Mouse (Mus musculus) urinary bladder, postnatal 36 days (tissue): Measurements from ENCODE around the gene Bcl2l1.

Experiments used
- DNase-seq, 2 experiments: peaks; one replicate each; pipeline ENCODE4 v3.0.0; 2022; ENCODE audit warnings: low spot score in 2 of 2, mixed read lengths in 1 of 2

Bcl2l1 gene

DNA sequence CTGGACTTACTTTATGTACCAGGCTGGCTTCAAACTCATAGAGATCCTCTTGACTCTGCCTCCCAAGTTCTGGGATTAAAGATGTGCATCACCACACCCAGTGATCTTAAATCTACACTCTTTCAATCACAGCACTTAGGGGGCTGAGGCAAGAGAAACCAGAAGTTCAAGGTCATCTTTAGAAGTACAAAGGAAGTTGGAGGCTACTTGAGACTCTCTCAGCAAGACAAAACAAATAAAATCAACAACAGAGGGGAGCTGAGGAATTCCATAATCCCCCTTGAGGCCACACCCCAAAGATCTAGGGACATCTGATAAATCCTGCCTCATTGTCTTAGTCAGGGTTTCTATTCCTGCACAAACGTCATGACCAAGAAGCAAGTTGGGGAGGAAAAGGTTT, 59.3 kb downstream of the Bcl2l1 start:
- DNase-seq, result no peak

- no peak for DNase-seq
Observed at GRCm38 (mm10) chr2:152771571-152771970, 60.0 kb downstream of the Bcl2l1 start.

DNA sequence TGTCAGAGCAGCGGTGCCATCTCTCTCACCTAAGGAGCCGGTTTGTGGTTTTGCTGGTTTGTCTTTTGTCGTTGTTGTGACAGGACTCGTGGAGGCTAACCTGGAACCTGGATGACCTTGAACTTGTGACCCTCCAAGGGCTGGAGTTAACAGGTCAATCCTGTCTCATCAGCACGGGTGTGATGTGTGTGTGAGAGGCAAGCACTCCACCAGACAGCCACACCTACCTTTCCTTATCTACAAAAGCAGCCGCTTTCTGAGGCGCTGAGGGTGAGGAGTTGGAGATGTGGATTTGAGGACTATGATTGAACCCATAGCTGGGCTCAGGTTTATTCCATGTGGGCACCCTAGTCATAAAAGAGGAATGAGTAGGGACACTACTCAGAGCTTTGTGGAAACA, 61.9 kb downstream of the Bcl2l1 start:
- DNase-seq, result no peak

DNA sequence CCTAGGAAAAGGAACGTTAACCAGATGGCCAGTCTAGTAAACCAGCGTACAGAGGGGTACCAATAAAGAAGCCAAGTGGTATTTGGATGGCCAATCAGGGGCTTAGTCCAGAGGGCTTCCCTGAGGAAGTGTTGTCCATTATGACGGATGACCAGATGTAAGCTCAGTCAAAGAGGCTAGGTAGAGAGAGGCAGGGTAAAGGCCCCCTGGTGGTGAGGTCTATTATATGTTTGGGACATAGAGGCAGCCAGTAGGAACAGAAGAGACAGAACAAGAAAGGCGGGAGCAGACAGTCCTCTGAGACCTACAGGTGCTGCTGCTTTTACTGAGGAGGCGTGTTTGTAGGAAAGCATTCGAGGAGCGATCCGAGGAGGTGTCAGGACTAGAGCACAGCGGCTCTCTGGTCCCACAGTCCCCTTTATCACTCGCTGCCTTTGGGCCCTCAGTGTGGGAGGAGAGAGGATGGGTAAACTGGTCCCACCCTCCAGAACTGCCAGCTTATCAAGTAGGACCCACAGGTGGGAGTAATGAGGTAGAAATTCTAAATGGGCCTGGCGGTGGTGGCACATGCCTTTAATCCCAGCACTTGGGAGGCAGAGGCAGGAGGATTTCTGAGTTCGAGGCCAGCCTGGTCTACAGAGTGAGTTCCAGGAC, 63.8 kb downstream of the Bcl2l1 start:
- DNase-seq, result peak; percentile 52 to 57

GRCm38 (mm10) chr2:152766387-152767123, 65.0 kb downstream of the Bcl2l1 start:
- peak; percentile 91 to 92 for DNase-seq

DNA sequence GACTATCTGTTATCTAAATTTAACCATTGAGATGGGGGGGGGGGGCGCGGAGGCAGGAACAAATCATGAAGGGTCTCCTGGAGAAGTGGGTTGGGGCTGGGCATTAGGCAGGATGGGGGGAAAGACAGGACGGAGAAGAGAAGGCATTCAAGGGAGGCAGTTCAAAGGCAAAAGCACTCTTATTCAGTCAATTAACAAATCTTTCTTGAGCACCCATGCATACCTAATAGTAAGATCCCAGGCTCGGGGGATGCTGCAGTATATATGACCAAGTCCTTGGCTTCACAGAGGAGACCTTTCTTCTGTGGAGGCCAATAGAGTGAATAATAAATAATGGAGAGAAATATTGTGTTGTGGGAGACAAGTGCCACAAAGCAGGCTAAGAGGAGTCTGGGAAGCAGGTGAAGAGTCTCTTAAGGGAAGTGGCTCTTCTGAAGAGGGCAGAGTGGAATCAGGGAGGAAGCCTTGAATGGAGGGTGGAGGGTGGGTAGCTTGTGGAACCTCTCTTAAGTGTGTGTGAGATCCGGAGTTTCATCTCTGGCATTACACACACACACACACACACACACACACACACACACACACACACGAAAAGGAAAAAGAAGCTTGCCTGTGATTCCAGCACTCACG, 66.4 kb downstream of the Bcl2l1 start:
- DNase-seq, result no peak

- DNase-seq, result no peak
Observed at GRCm38 (mm10) chr2:152764172-152765044, 67.1 kb downstream of the Bcl2l1 start.

DNA sequence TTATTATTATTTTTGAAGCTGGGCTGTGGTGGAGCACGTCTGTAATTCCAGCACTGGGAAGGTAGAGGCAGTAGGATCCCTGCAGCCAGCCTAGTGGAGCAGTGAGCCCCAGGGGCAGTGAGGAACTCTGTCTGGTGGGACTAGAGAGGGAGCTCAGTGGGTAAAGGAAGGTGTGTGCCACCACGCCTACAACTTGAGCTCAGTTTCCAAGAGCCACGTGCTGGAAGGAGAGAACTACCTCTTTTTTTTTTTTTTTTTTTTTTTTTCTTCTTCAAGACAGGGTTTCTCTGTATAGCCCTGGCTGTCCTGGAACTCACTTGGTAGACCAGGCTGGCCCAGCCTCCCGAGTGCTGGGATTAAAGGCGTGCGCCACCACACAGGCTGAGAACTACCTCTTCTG, 68.2 kb downstream of the Bcl2l1 start:
- no peak for DNase-seq

DNA sequence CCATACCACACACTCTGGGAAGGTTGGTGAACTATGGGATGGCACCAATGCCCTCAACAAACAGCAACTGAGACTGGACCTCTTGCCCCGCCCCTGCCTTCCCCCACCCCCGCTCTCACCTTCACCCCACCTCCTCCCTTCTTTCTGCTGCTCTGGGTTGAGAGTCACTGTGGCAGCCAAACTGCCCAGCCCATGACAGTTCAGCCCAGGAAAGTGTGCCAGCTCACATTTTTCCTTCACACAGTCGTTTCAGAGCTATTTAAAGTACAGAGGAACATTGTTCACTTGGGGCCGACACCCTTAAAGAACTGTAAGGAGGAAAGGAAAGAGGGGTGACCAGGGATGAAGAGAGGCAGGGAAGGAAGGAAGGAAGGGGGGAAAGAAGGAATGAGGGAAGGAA, 73.2 kb downstream of the Bcl2l1 start:
- DNase-seq, result no peak

DNA sequence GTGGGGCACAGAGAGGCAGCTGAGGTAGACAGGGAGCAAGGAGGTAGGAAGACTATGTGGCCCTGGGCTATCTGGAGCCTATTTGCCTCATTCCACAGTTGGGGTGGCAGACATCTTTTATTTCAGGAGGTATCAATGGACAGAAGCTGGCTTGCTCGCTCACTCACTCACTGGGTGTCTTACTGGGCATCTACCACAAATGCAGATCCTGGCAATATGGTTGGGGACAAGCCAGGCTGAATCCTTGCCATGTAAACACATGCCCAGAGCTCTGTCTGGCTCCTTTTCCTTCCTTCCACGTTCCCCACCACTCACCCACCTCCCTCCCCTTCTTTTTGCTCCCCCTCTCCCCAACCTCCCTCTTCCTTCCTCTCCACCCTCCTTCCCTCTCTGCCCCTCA, 74.0 kb downstream of the Bcl2l1 start:
- no peak for DNase-seq

- no peak for DNase-seq
Observed at GRCm38 (mm10) chr2:152756474-152757393, 74.8 kb downstream of the Bcl2l1 start.

DNA sequence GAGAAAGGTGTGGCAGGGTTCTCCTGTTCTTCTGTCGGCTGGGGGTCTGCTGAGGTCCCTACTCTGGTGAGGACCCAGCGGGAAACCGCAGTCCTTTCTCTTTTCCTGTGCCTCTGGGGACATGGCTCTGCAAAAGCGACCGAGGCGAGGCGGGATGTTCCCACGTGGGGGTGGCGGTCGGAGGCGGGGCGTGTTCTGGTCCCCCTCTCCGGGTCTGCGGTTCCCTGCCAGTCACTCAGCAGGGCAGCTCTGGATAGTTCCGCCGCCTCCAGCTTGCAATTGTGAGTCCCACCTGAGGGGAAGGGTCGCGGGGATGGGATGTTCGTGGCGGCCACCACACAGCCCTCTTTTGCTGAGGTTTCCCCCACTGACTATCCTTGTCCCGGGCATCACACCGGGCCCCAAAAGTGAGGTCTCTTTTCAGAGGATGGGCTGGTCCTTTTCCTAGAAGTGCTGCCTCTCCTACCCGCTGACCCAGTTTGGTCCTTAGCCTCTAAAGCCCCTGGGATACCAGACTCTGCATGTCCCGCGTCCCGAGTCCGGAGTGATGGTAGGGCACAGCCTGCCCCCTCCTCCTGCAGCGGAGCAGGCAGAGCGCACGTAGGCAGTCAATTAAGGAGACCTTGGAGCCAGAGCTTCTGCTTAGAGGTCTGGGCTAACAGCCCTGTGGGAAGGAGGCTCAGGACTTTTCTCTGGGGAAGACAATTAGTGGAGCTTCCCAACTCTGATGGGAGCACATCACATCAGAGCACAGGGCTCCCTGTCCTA, 77.4 kb downstream of the Bcl2l1 start, which contains the start of gene Cox4i2:
Gene Cox4i2, plus strand, starts transcription at position 230 of the 768 bp plus-strand sequence.
- DNase-seq, result no peak

- peak in 1 of 2 experiments; percentile 84 for DNase-seq
Observed at GRCm38 (mm10) chr2:152742435-152742834, 89.1 kb downstream of the Bcl2l1 start.

- DNase-seq, result peak; percentile 81 to 90
Observed at GRCm38 (mm10) chr2:152741153-152742041, 90.1 kb downstream of the Bcl2l1 start.

GRCm38 (mm10) chr2:152740490-152740889, 91.0 kb downstream of the Bcl2l1 start:
- no peak for DNase-seq

DNA sequence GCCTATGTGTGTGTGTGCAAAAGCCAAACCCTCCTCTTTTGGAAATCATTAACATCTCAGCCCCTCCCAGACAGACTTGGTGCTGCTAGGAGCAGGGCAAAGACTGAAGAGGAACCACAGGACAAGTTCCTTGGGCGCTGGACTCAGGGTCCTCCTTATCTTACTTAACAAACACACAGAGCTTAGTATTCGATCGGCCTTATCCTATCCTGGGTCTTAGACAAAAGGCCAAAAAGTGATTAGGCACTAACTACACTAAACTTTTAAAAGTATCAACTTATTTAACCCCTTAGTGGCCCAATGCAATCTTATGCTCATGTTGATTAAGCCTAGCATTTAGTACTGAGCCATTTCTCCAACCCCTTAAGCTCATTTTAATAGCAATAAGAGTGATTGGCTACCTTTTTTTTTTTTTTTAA, 91.7 kb downstream of the Bcl2l1 start:
- DNase-seq, result peak; percentile 51 to 58

- DNase-seq, result peak; percentile 84 to 92
Observed at GRCm38 (mm10) chr2:152739031-152739841, 92.3 kb downstream of the Bcl2l1 start.

- no peak for DNase-seq
Observed at GRCm38 (mm10) chr2:152738341-152738740, 93.2 kb downstream of the Bcl2l1 start.
